Mouse (Mus musculus): Measurements from ENCODE around the gene Gps2.

DNA sequence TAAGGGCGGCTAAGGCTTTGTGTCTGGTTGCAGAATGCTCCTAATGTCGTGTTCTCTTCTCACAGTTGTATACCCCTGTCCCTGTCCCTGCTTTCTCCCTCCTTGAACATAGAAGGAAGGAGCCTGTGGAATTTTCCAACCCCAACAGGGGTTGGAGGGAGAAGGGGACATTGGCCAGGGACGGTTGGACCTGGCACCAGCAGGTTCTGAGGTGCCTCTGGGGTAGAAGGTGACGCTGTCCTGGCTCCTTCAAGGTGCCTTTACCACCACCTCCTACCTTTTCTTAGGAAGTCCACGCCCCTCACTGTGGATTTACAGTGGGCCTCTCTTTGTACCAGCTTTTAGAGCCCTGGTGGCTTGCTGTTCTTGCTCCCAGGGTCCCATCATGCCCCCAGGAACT, 24.1 kb downstream of the Gps2 start:
- TF ChIP-seq JUN (IDR thresholded peaks at IDR 0.05; ENCODE audit: insufficient read depth, low read depth, low read length) (no peak), POLR2A (IDR thresholded peaks at IDR 0.05; ENCODE audit: low read depth, low read length) (no peak), NELFE (IDR thresholded peaks at IDR 0.05; ENCODE audit: low read depth, low read length) (no peak), CHD2 (IDR thresholded peaks at IDR 0.05; ENCODE audit: low read length) (no peak), TCF12 (IDR thresholded peaks at IDR 0.05; ENCODE audit: low read depth, low read length) (no peak), GABPA (IDR thresholded peaks at IDR 0.05; ENCODE audit: insufficient replicate concordance, low read depth, low read length) (no peak), CTCF (conservative IDR thresholded peaks at IDR 0.05 in 1 of 2, IDR thresholded peaks at IDR 0.05 in 1 of 2; ENCODE audit: low read depth in 2 of 2, low read length in 2 of 2) (no peak), USF1 (IDR thresholded peaks at IDR 0.05; ENCODE audit: low read depth, low read length) (no peak)
